Mouse (Mus musculus) intestine, embryonic 16.5 days (tissue): Measurements from ENCODE around the gene Dock6. TPM values are rescaled to one million over a fixed set of nuclear protein-coding genes. Genes with fewer than 3 reads are reported as not detected.

Experiments used
- ATAC-seq: fragments of 200-750 bp; cut with Nextera tagmentation; 2 replicates; pipeline ENCODE4 v1.8.0; 2017; ENCODE audit warnings: moderate TSS enrichment, moderate library complexity
- H3K27ac ChIP-seq: fragments of 300-500 bp; sonication (generic); 2 replicates; pipeline ENCODE4 v1.5.1; 2014; ENCODE audit warnings: mild to moderate bottlenecking, low read length
- H3K27me3 ChIP-seq: fragments of 300-500 bp; sonication (generic); replicated peaks from 2 replicates; pipeline ENCODE4 v1.6.1; 2014; ENCODE audit warnings: low read length, control low read depth, mixed read lengths; ENCODE audit not compliant: control insufficient read depth, insufficient read depth
- H3K36me3 ChIP-seq: fragments of 300-500 bp; sonication (generic); 2 replicates; pipeline ENCODE4 v1.6.1; 2014; ENCODE audit warnings: low read length, control low read depth; ENCODE audit not compliant: control insufficient read depth, insufficient read depth
- H3K4me1 ChIP-seq: fragments of 300-500 bp; sonication (generic); 2 replicates; pipeline ENCODE4 v1.6.1; 2014; ENCODE audit warnings: low read length, control low read depth, mixed read lengths; ENCODE audit not compliant: control insufficient read depth, insufficient read depth
- H3K4me2 ChIP-seq: fragments of 300-500 bp; sonication (generic); 2 replicates; pipeline ENCODE4 v1.6.1; 2014; ENCODE audit warnings: low read depth, low read length, control low read depth
- H3K4me3 ChIP-seq: fragments of 300-500 bp; sonication (generic); 2 replicates; pipeline ENCODE4 v1.5.1; 2014; ENCODE audit warnings: mild to moderate bottlenecking, low read length
- H3K9ac ChIP-seq: fragments of 300-500 bp; sonication (generic); 2 replicates; pipeline ENCODE4 v1.6.1; 2014; ENCODE audit warnings: low read depth, low read length
- H3K9me3 ChIP-seq: fragments of 300-500 bp; sonication (generic); 2 replicates; pipeline ENCODE4 v1.6.1; 2016; ENCODE audit warnings: low read length, control low read depth; ENCODE audit not compliant: control insufficient read depth
- WGBS: fragments of 180-500 bp; shearing (Covaris S2); extraction: QIAGEN DNeasy Blood & Tissue Kit; methylation state at CpG from one replicate; pipeline ENCODE4 v1.1.7; 2014; 5-methylcytosine and 5-hydroxymethylcytosine counted together
- polyA plus RNA-seq: library from polyadenylated mRNA; unstranded; fragments of >200 nt; fragmentation: Nextera tagmentation; extraction: Ambion mirVana; gene quantifications from 2 replicates; pipeline ENCODE4 v1.2.1, GENCODE M21; 2015

Gene Dock6
- polyA plus RNA-seq, 1 experiment from 2014 or later, result 23.3 TPM

DNA sequence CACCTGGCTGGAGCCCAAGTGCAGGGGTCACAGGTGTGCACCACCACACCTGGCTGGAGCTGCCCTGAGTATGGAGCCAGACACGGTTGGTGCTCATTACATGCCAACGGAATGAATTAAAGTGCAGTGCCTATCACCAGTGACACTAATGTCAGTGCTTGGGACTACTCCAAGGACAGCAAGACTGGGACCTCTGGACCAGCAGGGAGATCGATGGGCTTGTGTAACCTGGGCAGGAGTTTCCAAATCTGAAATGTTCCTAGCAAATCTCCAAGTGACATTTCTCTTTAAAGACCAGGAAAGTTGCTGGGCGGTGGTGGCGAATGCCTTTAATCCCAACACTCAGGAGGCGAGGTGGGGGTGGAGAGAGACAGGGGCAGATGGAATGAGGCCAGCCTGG is 29.7 kb downstream of the Dock6 start:
- no peaks in the 10 kb centered on the region for H3K4me1 ChIP-seq
- no peak overlapping the region for H3K4me2 ChIP-seq
- no peak overlapping the region for H3K4me3 ChIP-seq
- H3K36me3 ChIP-seq, result no peaks in the 10 kb centered on the region
- H3K27ac ChIP-seq, result no peak overlapping the region
- H3K9me3 ChIP-seq, result no peaks in the 10 kb centered on the region
- H3K27me3 ChIP-seq, result no peaks in the 10 kb centered on the region
- no peak for ATAC-seq
- 82% methylated on average over 6 of the region's 6 CpGs for WGBS
- no peak overlapping the region for H3K9ac ChIP-seq

GRCm38 (mm10) chr9:21820183-21820582 is 32.3 kb downstream of the Dock6 start:
- Histone ChIP-seq H3K4me3 (no peak overlapping the region), H3K9ac (no peak overlapping the region), H3K4me2 (no peak overlapping the region), H3K36me3 (no peaks in the 10 kb centered on the region), H3K9me3 (no peaks in the 10 kb centered on the region), H3K27ac (no peak overlapping the region), H3K4me1 (no peaks in the 10 kb centered on the region), H3K27me3 (no peaks in the 10 kb centered on the region)
- WGBS, result 86% methylated on average over 12 of the region's 12 CpGs
- no peak for ATAC-seq

GRCm38 (mm10) chr9:21819181-21819729 is 33.2 kb downstream of the Dock6 start:
- no peaks in the 10 kb centered on the region for H3K27me3 ChIP-seq
- no peaks in the 10 kb centered on the region for H3K4me1 ChIP-seq
- H3K4me2 ChIP-seq, result no peak overlapping the region
- H3K27ac ChIP-seq, result no peak overlapping the region
- H3K4me3 ChIP-seq, result no peak overlapping the region
- no peaks in the 10 kb centered on the region for H3K9me3 ChIP-seq
- ATAC-seq, result no peak
- WGBS, result 89% methylated on average over 2 of the region's 2 CpGs
- no peak overlapping the region for H3K9ac ChIP-seq
- no peaks in the 10 kb centered on the region for H3K36me3 ChIP-seq

DNA sequence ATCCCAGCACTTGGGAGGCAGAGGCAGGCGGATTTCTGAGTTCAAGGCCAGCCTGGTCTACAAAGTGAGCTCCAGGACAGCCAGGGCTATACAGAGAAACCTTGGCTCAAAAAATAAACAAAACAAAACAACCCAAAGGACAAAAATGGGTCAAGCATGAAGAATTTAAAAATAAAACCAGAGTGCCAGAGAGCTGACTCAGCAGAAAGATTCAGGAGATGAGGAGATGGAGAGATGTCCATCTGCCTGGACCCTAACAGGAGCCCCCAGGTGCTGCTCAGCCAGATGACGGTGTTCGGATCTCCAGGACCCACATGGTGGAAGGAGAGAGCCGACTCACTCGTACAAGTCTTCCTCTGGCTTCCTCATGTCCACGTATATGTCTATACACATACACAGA is 33.9 kb downstream of the Dock6 start:
- no peaks in the 10 kb centered on the region for H3K9me3 ChIP-seq
- WGBS, result 89% methylated on average over 6 of the region's 6 CpGs
- H3K9ac ChIP-seq, result no peak overlapping the region
- H3K4me2 ChIP-seq, result no peak overlapping the region
- no peaks in the 10 kb centered on the region for H3K27me3 ChIP-seq
- no peaks in the 10 kb centered on the region for H3K36me3 ChIP-seq
- no peak for ATAC-seq
- H3K27ac ChIP-seq, result no peak overlapping the region
- no peaks in the 10 kb centered on the region for H3K4me1 ChIP-seq
- no peak overlapping the region for H3K4me3 ChIP-seq

DNA sequence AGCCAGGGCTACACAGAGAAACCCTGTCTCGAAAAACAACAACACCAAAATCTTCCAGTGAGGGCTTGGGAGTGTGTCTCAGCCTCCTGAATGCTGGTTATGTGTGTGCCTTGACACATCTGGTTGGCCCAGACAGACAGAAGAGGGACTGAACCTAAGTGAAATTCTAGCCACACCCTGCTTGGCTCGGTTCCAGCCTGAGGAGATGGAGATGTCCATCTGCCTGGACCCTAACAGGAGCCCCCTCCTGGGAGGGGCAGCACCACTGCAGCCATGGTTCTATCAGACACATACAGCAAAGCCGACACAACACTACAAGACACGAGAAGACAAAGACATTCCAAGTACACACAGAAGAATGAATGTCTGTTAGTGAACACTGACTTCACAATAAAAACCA is 34.3 kb downstream of the Dock6 start:
- Histone ChIP-seq H3K4me2 (no peak overlapping the region), H3K27me3 (no peaks in the 10 kb centered on the region), H3K9me3 (no peaks in the 10 kb centered on the region), H3K36me3 (no peaks in the 10 kb centered on the region), H3K9ac (no peak overlapping the region), H3K27ac (no peak overlapping the region), H3K4me1 (no peaks in the 10 kb centered on the region), H3K4me3 (no peak overlapping the region)
- ATAC-seq, result no peak
- 81% methylated on average over 4 of the region's 4 CpGs for WGBS

DNA sequence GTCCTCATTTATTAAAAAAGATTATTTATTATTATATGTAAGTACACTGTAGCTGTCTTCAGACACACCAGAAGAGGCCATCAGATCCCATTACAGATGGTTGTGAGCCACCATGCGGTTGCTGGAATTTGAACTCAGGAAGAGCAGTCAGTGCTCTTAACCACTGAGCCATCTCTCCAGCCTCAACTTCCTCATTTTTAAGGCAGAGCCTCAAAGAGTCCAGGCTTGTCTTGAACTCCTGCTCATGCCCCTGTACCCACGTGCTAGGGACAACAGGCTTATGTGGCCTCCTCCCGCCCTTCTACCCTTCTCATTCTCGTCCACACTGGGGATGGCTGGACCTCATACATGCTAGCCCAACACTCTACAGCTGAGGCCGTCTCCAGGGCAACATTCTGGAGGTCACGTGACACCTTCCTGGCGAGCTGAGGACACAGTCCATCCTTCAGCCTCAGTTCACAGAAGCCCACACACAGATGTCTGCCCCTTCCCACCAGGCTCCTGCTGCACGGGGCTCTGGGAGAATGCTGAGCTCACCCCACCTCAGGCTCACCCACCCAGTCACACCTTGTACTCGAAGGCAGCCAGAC is 35.6 kb downstream of the Dock6 start:
- H3K4me3 ChIP-seq, result no peak overlapping the region
- H3K4me2 ChIP-seq, result no peak overlapping the region
- H3K4me1 ChIP-seq, result no peaks in the 10 kb centered on the region
- no peaks in the 10 kb centered on the region for H3K36me3 ChIP-seq
- H3K27me3 ChIP-seq, result no peaks in the 10 kb centered on the region
- H3K9ac ChIP-seq, result 0 out of 2 replicates have a peak overlapping the region, but pooled peaks have one; percentile 12
- H3K27ac ChIP-seq, result no peak overlapping the region
- no peaks in the 10 kb centered on the region for H3K9me3 ChIP-seq
- WGBS, result 68% methylated on average over 9 of the region's 9 CpGs
- no peak for ATAC-seq

GRCm38 (mm10) chr9:21811170-21811569 is 41.3 kb downstream of the Dock6 start:
- ATAC-seq, result no peak
- H3K27ac ChIP-seq, result no peak overlapping the region
- 92% methylated on average over 5 of the region's 5 CpGs for WGBS
- no peak overlapping the region for H3K4me2 ChIP-seq
- H3K27me3 ChIP-seq, result no peaks in the 10 kb centered on the region
- H3K9me3 ChIP-seq, result no peaks in the 10 kb centered on the region
- no peaks in the 10 kb centered on the region for H3K4me1 ChIP-seq
- 0 out of 2 replicates have a peak, but pooled peaks cover 4% of the 10 kb centered on the region for H3K36me3 ChIP-seq
- H3K4me3 ChIP-seq, result no peak overlapping the region
- H3K9ac ChIP-seq, result no peak overlapping the region

DNA sequence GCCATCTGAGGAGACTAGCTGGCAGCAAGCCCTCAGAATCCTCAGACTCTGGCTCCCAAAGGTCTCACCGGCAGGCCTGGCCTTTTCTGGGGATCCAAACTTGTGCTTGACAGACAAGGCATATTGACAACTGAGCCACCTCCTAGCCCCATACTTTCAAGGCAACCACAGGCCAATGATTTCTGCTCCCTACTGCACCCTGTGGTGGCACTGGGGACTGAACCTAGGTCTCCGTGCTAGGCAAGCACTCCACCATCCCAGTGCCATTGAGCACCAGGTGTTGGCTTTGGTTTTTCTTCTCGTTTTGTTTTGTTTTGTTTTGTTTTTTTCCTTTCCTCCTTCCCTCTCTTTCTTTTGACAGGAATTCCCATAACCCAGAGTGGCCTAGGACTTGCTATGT is 43.9 kb downstream of the Dock6 start:
- Histone ChIP-seq H3K4me1 (no peaks in the 10 kb centered on the region), H3K9ac (no peak overlapping the region), H3K27me3 (no peaks in the 10 kb centered on the region), H3K9me3 (no peaks in the 10 kb centered on the region), H3K36me3 (0 out of 2 replicates have a peak, but pooled peaks cover 4% of the 10 kb centered on the region), H3K4me2 (no peak overlapping the region), H3K4me3 (no peak overlapping the region), H3K27ac (no peak overlapping the region)
- ATAC-seq, result no peak
- 75% methylated on average over 3 of the region's 3 CpGs for WGBS

- ATAC-seq, result no peak
- H3K27me3 ChIP-seq, result no peaks in the 10 kb centered on the region
- WGBS, result 81% methylated on average over 11 of the region's 11 CpGs
These were observed 45.5 kb downstream of the Dock6 start for GRCm38 (mm10) chr9:21806976-21807375.

DNA sequence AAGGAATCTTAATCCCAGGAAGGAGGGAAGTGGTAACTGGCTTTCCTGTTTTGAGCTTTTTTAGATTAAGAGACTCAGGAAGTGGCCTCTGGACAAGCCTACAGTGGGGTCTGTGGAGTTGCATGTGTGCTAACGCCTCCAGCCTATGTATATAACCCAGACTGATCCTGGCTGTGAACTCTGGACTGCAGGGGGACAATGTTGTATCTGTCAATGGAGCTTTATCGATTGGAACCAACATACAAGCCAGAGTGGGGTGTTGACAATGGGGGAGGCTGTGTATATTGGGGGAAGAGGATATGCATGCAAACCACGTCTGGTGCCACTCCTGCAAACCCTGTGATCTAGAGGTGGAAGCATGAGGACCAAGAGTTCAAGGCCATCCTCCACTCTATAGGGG is 46.1 kb downstream of the Dock6 start:
- no peak overlapping the region for H3K4me2 ChIP-seq
- H3K27me3 ChIP-seq, result no peaks in the 10 kb centered on the region
- H3K9me3 ChIP-seq, result no peaks in the 10 kb centered on the region
- H3K4me3 ChIP-seq, result no peak overlapping the region
- H3K9ac ChIP-seq, result no peak overlapping the region
- H3K4me1 ChIP-seq, result no peaks in the 10 kb centered on the region
- H3K27ac ChIP-seq, result no peak overlapping the region
- ATAC-seq, result no peak
- 48% methylated on average over 3 of the region's 3 CpGs for WGBS
- peaks cover 8% of the 10 kb centered on the region; the same call in 1 of the 2 replicates for H3K36me3 ChIP-seq

More at GRCm38 (mm10) chr9:21806976-21807375, 45.5 kb downstream of the Dock6 start:
- no peak overlapping the region for H3K4me2 ChIP-seq
- no peaks in the 10 kb centered on the region for H3K9me3 ChIP-seq
- no peak overlapping the region for H3K4me3 ChIP-seq
- H3K27ac ChIP-seq, result no peak overlapping the region
- H3K9ac ChIP-seq, result no peak overlapping the region
- 0 out of 2 replicates have a peak, but pooled peaks cover 4% of the 10 kb centered on the region for H3K36me3 ChIP-seq
- no peaks in the 10 kb centered on the region for H3K4me1 ChIP-seq
